Mouse (Mus musculus) midbrain, embryonic 15.5 days (tissue): Measurements from ENCODE around the gene Ngfr. TPM values are rescaled to one million over a fixed set of nuclear protein-coding genes. Genes with fewer than 3 reads are reported as not detected.

Experiments
- ATAC-seq: fragments of 200-750 bp; cut with Nextera tagmentation; replicated peaks from 2 replicates; pipeline ENCODE4 v1.8.0; 2017; ENCODE audit warnings: moderate TSS enrichment
- H3K27ac ChIP-seq: fragments of 300-500 bp; sonication (generic); 2 replicates; pipeline ENCODE4 v1.5.1; 2015; ENCODE audit warnings: mild to moderate bottlenecking, inconsistent platforms
- H3K27me3 ChIP-seq: fragments of 300-500 bp; sonication (generic); replicated peaks from 2 replicates; pipeline ENCODE4 v1.6.1; 2015; ENCODE audit warnings: inconsistent platforms
- H3K36me3 ChIP-seq: fragments of 300-500 bp; sonication (generic); replicated peaks from 2 replicates; pipeline ENCODE4 v1.6.1; 2015; ENCODE audit warnings: inconsistent platforms
- H3K4me1 ChIP-seq: fragments of 300-500 bp; sonication (generic); 2 replicates; pipeline ENCODE4 v1.6.1; 2015; ENCODE audit warnings: inconsistent platforms
- H3K4me2 ChIP-seq: fragments of 300-500 bp; sonication (generic); 2 replicates; pipeline ENCODE4 v1.6.1; 2015; ENCODE audit warnings: inconsistent platforms, mild to moderate bottlenecking, moderate library complexity
- H3K4me3 ChIP-seq: fragments of 300-500 bp; sonication (generic); 2 replicates; pipeline ENCODE4 v1.5.1; 2015; ENCODE audit warnings: mild to moderate bottlenecking, inconsistent platforms
- H3K9ac ChIP-seq: fragments of 300-500 bp; sonication (generic); 2 replicates; pipeline ENCODE4 v1.6.1; 2015; ENCODE audit warnings: mild to moderate bottlenecking, inconsistent platforms
- H3K9me3 ChIP-seq: fragments of 300-500 bp; sonication (generic); 2 replicates; pipeline ENCODE4 v1.6.1; 2016; ENCODE audit warnings: inconsistent platforms
- WGBS: fragments of 180-500 bp; shearing (Covaris S2); methylation state at CpG from one replicate; pipeline ENCODE4 v1.1.7; 2015; ENCODE audit warnings: mixed read lengths; 5-methylcytosine and 5-hydroxymethylcytosine counted together
- polyA plus RNA-seq: library from polyadenylated mRNA; unstranded; fragments of >200 nt; fragmentation: Nextera tagmentation; extraction: Ambion mirVana; gene quantifications from 2 replicates; pipeline ENCODE4 v1.2.1, GENCODE M21; 2015

The Ngfr gene
- polyA plus RNA-seq: 14.0 and 15.4 TPM in 2 replicates

DNA sequence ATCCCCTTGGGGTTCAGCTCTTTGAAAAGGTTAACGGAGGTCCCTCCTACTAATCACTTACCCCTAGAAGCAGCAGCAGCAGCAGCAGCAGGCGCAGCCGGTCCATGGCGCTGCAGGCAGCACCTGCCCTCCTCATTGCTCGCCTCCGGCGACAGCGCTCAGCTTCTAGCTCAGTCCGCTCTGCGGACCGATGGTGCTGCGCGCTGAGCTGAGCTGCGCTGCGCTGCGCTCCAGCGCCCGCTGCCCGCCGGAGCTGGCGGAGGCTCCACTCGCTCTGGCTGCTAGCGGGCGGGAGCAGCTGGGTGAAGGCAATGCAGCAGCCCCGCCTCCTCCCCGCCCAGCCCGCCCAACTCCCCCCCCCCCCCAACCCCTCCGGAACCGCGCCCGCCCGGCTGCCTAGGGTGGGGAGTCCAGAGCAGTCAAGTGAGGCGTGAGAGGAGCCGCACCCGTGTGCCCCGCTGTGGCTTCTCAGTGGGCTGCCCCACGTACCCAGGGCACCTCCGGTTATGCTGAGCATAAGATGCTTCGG, at the start of gene Ngfr:
Gene Ngfr (minus strand): TSS at position 313 of the 529 bp plus-strand sequence.
- H3K4me2 ChIP-seq: peak within 1 kb of the TSS; percentile 97
- peak within 1 kb of the TSS; percentile 38; the same call in 1 of the 2 replicates for H3K27ac ChIP-seq
- peak; percentile 77 for ATAC-seq
- peaks cover 44% of the 10 kb centered on the region for H3K27me3 ChIP-seq
- 1% methylated on average over 34 of the region's 39 CpGs for WGBS
- H3K4me1 ChIP-seq: peaks cover 28% of the 10 kb centered on the region
- H3K36me3 ChIP-seq: no peaks in the 10 kb centered on the region
- H3K4me3 ChIP-seq: peak within 1 kb of the TSS; percentile 50
- H3K9ac ChIP-seq: peak within 1 kb of the TSS; percentile 51
- no peaks in the 10 kb centered on the region for H3K9me3 ChIP-seq

GRCm38 (mm10) chr11:95635030-95635429, 47.5 kb upstream of the Ngfr start:
- no peak overlapping the region for H3K27ac ChIP-seq
- H3K4me3 ChIP-seq: no peak overlapping the region
- no peak overlapping the region for H3K9ac ChIP-seq
- H3K4me1 ChIP-seq: no peaks in the 10 kb centered on the region
- ATAC-seq: no peak
- no peaks in the 10 kb centered on the region for H3K36me3 ChIP-seq
- no peaks in the 10 kb centered on the region for H3K9me3 ChIP-seq
- no peak overlapping the region for H3K4me2 ChIP-seq
- no peaks in the 10 kb centered on the region for H3K27me3 ChIP-seq
- WGBS: 25% methylated on average over 2 of the region's 2 CpGs

DNA sequence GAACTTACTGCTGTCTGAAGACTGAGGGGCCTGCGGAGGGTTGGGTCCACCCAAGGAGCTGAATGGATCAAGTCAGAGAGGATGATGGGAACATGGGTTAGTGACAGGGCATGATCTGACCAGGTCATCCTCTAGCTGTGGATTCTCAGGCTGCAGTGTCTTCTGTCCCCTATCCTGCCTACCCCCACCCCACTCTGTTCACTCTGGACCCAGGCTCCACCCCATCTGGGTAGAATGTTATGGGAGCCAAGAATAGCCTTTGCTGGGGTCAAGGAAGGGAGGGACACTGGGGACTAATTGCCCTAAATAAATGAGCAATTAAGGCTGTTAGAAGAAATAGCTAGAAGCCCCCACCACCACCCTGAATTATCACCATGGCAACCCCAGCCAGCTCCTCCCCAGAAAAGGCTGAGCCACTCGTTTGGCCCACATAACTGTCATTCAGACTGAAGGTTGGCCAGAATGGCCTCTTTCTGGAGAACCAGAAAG, 46.0 kb upstream of the Ngfr start:
- no peak overlapping the region for H3K9ac ChIP-seq
- no peak overlapping the region for H3K4me2 ChIP-seq
- ATAC-seq: no peak
- no peak overlapping the region for H3K4me3 ChIP-seq
- H3K36me3 ChIP-seq: no peaks in the 10 kb centered on the region
- no peaks in the 10 kb centered on the region for H3K27me3 ChIP-seq
- H3K9me3 ChIP-seq: no peaks in the 10 kb centered on the region
- no peak overlapping the region for H3K27ac ChIP-seq
- 64% methylated on average over 2 of the region's 2 CpGs for WGBS
- no peaks in the 10 kb centered on the region for H3K4me1 ChIP-seq

DNA sequence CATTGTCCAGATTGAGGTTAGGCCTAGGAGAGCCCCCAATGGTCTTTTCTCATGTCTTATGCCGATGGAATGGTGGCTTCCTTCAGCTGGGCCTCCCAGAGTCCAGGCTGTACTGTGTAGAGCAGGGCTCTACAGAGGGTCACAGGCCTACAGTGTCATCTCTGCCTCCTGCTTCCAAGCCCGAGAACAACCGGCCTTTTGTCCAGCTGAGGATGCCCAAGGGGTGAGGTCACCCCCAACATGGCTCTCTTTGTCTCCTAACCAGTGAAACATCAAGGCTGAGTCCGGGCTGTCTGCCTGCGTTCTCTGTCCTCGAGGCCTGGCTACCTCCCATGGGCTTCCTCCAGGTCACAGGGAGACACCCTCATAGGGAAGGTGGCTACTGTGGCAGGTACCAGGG, 44.9 kb upstream of the Ngfr start:
- 51% methylated on average over 6 of the region's 6 CpGs for WGBS

DNA sequence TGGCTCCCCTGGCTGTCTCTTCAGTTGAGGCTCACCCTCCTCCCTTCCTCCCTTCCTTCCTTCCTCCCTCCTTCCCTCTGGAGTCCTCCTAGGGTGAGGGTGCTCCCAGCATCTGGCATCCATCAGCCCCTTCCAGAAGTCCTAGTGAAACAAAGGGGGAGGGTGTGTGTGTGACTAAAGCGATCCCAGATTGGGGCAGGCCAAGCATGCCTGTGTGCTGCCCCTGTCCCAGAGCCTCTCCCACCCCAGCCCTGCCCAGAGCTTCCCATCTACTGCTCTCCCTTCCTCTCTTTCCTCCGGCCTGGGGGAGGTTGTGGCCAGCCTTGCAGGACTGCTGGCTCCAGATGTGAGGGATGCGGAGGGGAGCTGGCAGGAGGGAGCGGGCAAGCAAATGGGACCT, 43.8 kb upstream of the Ngfr start:
- no peak for ATAC-seq
- H3K9ac ChIP-seq: no peak overlapping the region
- WGBS: 68% methylated on average over 4 of the region's 4 CpGs

More for the DNA sequence above, 44.9 kb upstream of the Ngfr start:
- Histone ChIP-seq H3K4me2 (no peak overlapping the region), H3K4me1 (no peaks in the 10 kb centered on the region), H3K4me3 (no peak overlapping the region), H3K27me3 (no peaks in the 10 kb centered on the region), H3K9ac (no peak overlapping the region), H3K27ac (no peak overlapping the region), H3K36me3 (no peaks in the 10 kb centered on the region), H3K9me3 (no peaks in the 10 kb centered on the region)
- no peak for ATAC-seq

DNA sequence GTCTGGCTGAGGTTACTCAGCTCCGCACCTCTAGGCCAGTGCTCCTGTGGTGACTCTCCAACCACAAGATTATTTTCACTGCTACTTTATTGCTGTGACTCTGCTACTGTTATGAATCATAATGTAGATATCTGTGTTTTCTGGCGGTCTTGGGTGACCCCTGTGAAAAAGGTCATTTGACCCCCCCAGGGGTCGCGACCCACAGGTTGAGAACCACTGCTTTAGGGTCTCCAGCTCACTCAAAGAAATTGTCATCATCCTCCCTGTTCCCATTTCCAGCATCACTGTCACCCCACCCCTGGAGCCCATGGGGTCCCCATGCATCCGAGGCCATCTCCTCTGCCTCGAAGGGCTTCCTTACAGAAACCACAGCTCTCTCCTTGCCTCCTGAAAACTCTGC, 43.0 kb upstream of the Ngfr start:
- WGBS: 95% methylated on average over 6 of the region's 6 CpGs
- no peak for ATAC-seq
- no peak overlapping the region for H3K4me2 ChIP-seq
- H3K4me3 ChIP-seq: no peak overlapping the region
- no peaks in the 10 kb centered on the region for H3K4me1 ChIP-seq
- no peaks in the 10 kb centered on the region for H3K36me3 ChIP-seq
- H3K9ac ChIP-seq: no peak overlapping the region
- no peaks in the 10 kb centered on the region for H3K27me3 ChIP-seq
- H3K9me3 ChIP-seq: no peaks in the 10 kb centered on the region
- H3K27ac ChIP-seq: no peak overlapping the region

More for the DNA sequence above, 43.8 kb upstream of the Ngfr start:
- Histone ChIP-seq H3K9me3 (no peaks in the 10 kb centered on the region), H3K36me3 (no peaks in the 10 kb centered on the region), H3K4me1 (no peaks in the 10 kb centered on the region), H3K4me3 (no peak overlapping the region), H3K27ac (no peak overlapping the region), H3K27me3 (no peaks in the 10 kb centered on the region), H3K4me2 (no peak overlapping the region)

- WGBS: 21% methylated on average over 8 of the region's 8 CpGs
- Histone ChIP-seq H3K9me3 (no peaks in the 10 kb centered on the region), H3K27me3 (no peaks in the 10 kb centered on the region; the same call in 1 of the 2 replicates), H3K27ac (no peak overlapping the region), H3K4me3 (no peak overlapping the region), H3K36me3 (no peaks in the 10 kb centered on the region), H3K4me2 (no peak overlapping the region), H3K4me1 (peaks cover 2% of the 10 kb centered on the region; the same call in 1 of the 2 replicates), H3K9ac (no peak overlapping the region)
- ATAC-seq: no peak
Measured at GRCm38 (mm10) chr11:95622426-95622825, 34.9 kb upstream of the Ngfr start.

DNA sequence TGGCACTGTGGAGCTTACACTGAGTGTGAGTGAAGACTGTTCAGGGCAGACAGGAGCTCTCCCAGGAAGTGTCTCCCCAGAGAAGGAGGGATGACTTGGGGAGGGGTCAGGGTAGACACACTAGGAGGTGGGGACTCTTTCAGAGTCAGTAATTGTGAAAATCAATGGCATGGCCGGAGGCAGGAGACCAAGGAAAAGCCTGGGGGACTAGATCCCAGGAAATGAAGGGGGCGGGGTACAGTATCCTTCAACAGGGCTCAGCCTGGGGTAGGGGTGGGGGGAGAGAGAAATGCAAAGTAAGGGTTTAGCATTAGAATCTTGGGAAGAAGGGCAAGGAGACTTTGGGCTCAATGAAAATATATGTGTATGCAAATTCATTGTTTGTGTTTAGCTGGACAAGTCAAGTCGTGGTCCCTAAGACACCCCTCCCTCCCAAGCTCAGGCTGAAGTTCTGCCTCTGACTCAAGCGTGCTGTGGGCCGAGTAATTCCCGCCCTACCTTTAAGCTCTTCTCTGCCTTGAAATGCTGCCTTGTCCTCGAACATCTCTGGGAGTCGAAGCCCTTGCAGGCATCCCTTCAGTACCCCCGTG, 34.1 kb upstream of the Ngfr start:
- H3K27ac ChIP-seq: no peak overlapping the region
- H3K4me1 ChIP-seq: peaks cover 2% of the 10 kb centered on the region; the same call in 1 of the 2 replicates
- H3K9ac ChIP-seq: no peak overlapping the region
- 33% methylated on average over 9 of the region's 9 CpGs for WGBS
- H3K4me2 ChIP-seq: no peak overlapping the region
- no peak for ATAC-seq
- no peak overlapping the region for H3K4me3 ChIP-seq
- no peaks in the 10 kb centered on the region; the same call in 1 of the 2 replicates for H3K27me3 ChIP-seq
- no peaks in the 10 kb centered on the region for H3K9me3 ChIP-seq
- H3K36me3 ChIP-seq: no peaks in the 10 kb centered on the region

DNA sequence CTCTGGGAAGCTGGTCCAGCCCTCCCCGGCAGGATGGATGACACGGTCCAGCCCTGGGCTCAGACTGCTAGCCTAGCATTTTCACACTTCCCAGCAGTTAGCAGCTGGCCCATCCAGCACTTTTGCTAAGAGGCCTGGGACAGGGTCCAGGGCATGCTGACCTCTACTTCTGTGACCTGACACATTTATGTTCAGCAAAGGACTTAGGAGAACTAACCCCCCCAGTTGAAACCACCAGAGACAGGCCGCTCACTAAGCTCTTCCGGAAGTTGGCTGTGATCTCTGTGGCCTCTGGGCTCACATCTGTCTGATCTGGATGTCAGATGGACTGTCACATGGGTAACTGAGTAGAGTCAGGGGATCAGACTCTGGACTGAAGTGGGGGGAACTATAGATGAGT, 33.5 kb upstream of the Ngfr start:
- peaks cover 2% of the 10 kb centered on the region; the same call in 1 of the 2 replicates for H3K4me1 ChIP-seq
- no peak overlapping the region for H3K4me3 ChIP-seq
- H3K4me2 ChIP-seq: no peak overlapping the region
- no peak overlapping the region for H3K9ac ChIP-seq
- no peak overlapping the region for H3K27ac ChIP-seq
- no peak for ATAC-seq
- no peaks in the 10 kb centered on the region for H3K36me3 ChIP-seq
- no peaks in the 10 kb centered on the region; the same call in 1 of the 2 replicates for H3K27me3 ChIP-seq
- H3K9me3 ChIP-seq: no peaks in the 10 kb centered on the region
- WGBS: 51% methylated on average over 4 of the region's 4 CpGs

- WGBS: 84% methylated on average over 5 of the region's 5 CpGs
- no peak for ATAC-seq
- Histone ChIP-seq H3K27ac (no peak overlapping the region), H3K9me3 (no peaks in the 10 kb centered on the region), H3K4me1 (peaks cover 2% of the 10 kb centered on the region; the same call in 1 of the 2 replicates), H3K27me3 (no peaks in the 10 kb centered on the region; the same call in 1 of the 2 replicates), H3K36me3 (no peaks in the 10 kb centered on the region), H3K4me2 (no peak overlapping the region), H3K9ac (no peak overlapping the region), H3K4me3 (no peak overlapping the region)
Measured at GRCm38 (mm10) chr11:95619886-95620444, 32.4 kb upstream of the Ngfr start.

DNA sequence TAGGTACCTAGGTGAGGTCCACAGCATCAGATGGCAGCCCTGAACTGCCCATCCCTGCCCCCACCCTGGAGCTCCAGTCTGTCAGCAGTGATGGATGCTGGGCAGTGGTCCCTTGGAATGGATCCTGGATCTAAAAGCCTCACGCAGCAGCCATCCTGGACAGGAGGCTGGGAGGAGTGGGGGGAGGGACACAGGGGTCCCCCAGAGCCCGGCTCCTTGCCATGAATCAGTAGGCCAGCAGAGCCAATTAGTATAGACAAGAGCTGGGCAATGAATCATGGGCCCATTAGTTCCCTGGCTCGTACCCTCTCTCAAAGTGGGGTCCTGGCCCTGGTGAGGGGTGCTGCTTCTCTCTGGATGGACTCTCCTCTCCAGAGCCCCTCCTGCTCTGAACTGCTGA, 31.5 kb upstream of the Ngfr start:
- ATAC-seq: no peak
- 62% methylated on average over 3 of the region's 3 CpGs for WGBS

GRCm38 (mm10) chr11:95617785-95618465, 30.4 kb upstream of the Ngfr start:
- H3K36me3 ChIP-seq: no peaks in the 10 kb centered on the region
- no peak overlapping the region for H3K9ac ChIP-seq
- 55% methylated on average over 19 of the region's 19 CpGs for WGBS
- ATAC-seq: no peak
- no peak overlapping the region for H3K4me3 ChIP-seq
- no peak overlapping the region for H3K27ac ChIP-seq
- no peaks in the 10 kb centered on the region for H3K9me3 ChIP-seq
- H3K4me1 ChIP-seq: peaks cover 2% of the 10 kb centered on the region; the same call in 1 of the 2 replicates
- H3K4me2 ChIP-seq: no peak overlapping the region
- H3K27me3 ChIP-seq: no peaks in the 10 kb centered on the region; the same call in 1 of the 2 replicates

More for the DNA sequence above, 31.5 kb upstream of the Ngfr start:
- Histone ChIP-seq H3K36me3 (no peaks in the 10 kb centered on the region), H3K4me1 (peaks cover 2% of the 10 kb centered on the region; the same call in 1 of the 2 replicates), H3K4me3 (no peak overlapping the region), H3K9me3 (no peaks in the 10 kb centered on the region), H3K27ac (no peak overlapping the region), H3K4me2 (no peak overlapping the region), H3K9ac (no peak overlapping the region), H3K27me3 (no peaks in the 10 kb centered on the region; the same call in 1 of the 2 replicates)
